Mouse (Mus musculus) kidney, postnatal 36 days (tissue): ENCODE measurements around the gene Gm10643.

Source experiments
- DNase-seq, 2 experiments: peaks; one replicate each; pipeline ENCODE4 v3.0.0; 2021 to 2022; ENCODE audit warnings: mixed read lengths in 2 of 2

Gm10643 gene

GRCm38 (mm10) chr8:84070667-84071066 lies 5.7 kb upstream of the Gm10643 start:
- DNase-seq = no peak

- DNase-seq = no peak
Measured at GRCm38 (mm10) chr8:84070241-84070640, 5.3 kb upstream of the Gm10643 start.

GRCm38 (mm10) chr8:84069750-84070149 lies 4.8 kb upstream of the Gm10643 start:
- DNase-seq = peak in 1 of 2 experiments; percentile 41

- peak; percentile 51 to 57 for DNase-seq
Measured at GRCm38 (mm10) chr8:84069169-84069568, 4.2 kb upstream of the Gm10643 start.

GRCm38 (mm10) chr8:84068316-84069035 lies 3.5 kb upstream of the Gm10643 start:
- DNase-seq = no peak

- no peak for DNase-seq
Measured at GRCm38 (mm10) chr8:84067911-84068310, 3.0 kb upstream of the Gm10643 start.

GRCm38 (mm10) chr8:84067047-84067573 lies 2.2 kb upstream of the Gm10643 start:
- DNase-seq = peak; percentile 96 to 98

GRCm38 (mm10) chr8:84066291-84066930 lies 1.5 kb upstream of the Gm10643 start, which contains the start of gene Rfx1:
Rfx1 (plus strand) TSS chr8:84066834.
- DNase-seq = peak; percentile 99 to 100

GRCm38 (mm10) chr8:84065457-84066072 lies 628 bp upstream of the Gm10643 start:
- no peak for DNase-seq

GRCm38 (mm10) chr8:84063861-84064610 lies 901 bp downstream of the Gm10643 start:
- DNase-seq = no peak

GRCm38 (mm10) chr8:84060245-84060644 lies 4.7 kb downstream of the Gm10643 start:
- DNase-seq = no peak

- no peak for DNase-seq
Measured at GRCm38 (mm10) chr8:84059226-84059625, 5.7 kb downstream of the Gm10643 start.

GRCm38 (mm10) chr8:84057827-84058226 lies 7.1 kb downstream of the Gm10643 start:
- DNase-seq = no peak

- DNase-seq = no peak
Measured at GRCm38 (mm10) chr8:84053229-84053628, 11.7 kb downstream of the Gm10643 start.

GRCm38 (mm10) chr8:84052746-84053145 lies 12.2 kb downstream of the Gm10643 start:
- DNase-seq = no peak

- DNase-seq = no peak
Measured at GRCm38 (mm10) chr8:84048171-84048570, 16.8 kb downstream of the Gm10643 start.

- no peak for DNase-seq
Measured at GRCm38 (mm10) chr8:84046505-84046904, 18.4 kb downstream of the Gm10643 start.

- no peak for DNase-seq
Measured at GRCm38 (mm10) chr8:84044900-84045299, 20.0 kb downstream of the Gm10643 start, which contains the start of gene Rln3. Rln3 (minus strand) TSS chr8:84045000.

GRCm38 (mm10) chr8:84044103-84044502 lies 20.8 kb downstream of the Gm10643 start:
- no peak for DNase-seq

GRCm38 (mm10) chr8:84042948-84043342 lies 22.0 kb downstream of the Gm10643 start:
- DNase-seq = no peak

- DNase-seq = peak; percentile 80 to 88
Measured at GRCm38 (mm10) chr8:84042066-84042947, 22.6 kb downstream of the Gm10643 start, which contains the start of gene Il27ra. Il27ra (minus strand) TSS chr8:84042589.

- DNase-seq = peak; percentile 73 to 87
Measured at GRCm38 (mm10) chr8:84039050-84039449, 25.9 kb downstream of the Gm10643 start.
